Mouse (Mus musculus) kidney, postnatal 4 days (tissue): Measurements from ENCODE around the gene Trub2.

Experiments
- DNase-seq, 2 experiments: peaks; one replicate each; pipeline ENCODE4 v3.0.0; 2021; ENCODE audit warnings: mixed read lengths in 2 of 2

Trub2 gene

GRCm38 (mm10) chr2:29724664-29725365 lies 63.5 kb downstream of the Trub2 start:
- no peak for DNase-seq

- DNase-seq: no peak
Observed at GRCm38 (mm10) chr2:29723132-29723531, 65.2 kb downstream of the Trub2 start.

- no peak for DNase-seq
Observed at GRCm38 (mm10) chr2:29718581-29718980, 69.7 kb downstream of the Trub2 start.

- peak; percentile 66 to 77 for DNase-seq
Observed at GRCm38 (mm10) chr2:29716691-29717090, 71.6 kb downstream of the Trub2 start.

- DNase-seq: no peak
Observed at GRCm38 (mm10) chr2:29716143-29716542, 72.2 kb downstream of the Trub2 start.

GRCm38 (mm10) chr2:29714127-29714526 lies 74.2 kb downstream of the Trub2 start:
- DNase-seq: no peak

- no peak for DNase-seq
Observed at GRCm38 (mm10) chr2:29713501-29713900, 74.8 kb downstream of the Trub2 start.

- no peak for DNase-seq
Observed at GRCm38 (mm10) chr2:29711877-29712276, 76.4 kb downstream of the Trub2 start.
